Mouse (Mus musculus) forebrain, embryonic 15.5 days (tissue): ENCODE data around the gene Gm42688. TPM values are rescaled to one million over a fixed set of nuclear protein-coding genes. Genes with fewer than 3 reads are reported as not detected.

Experiments
- ATAC-seq: fragments of 200-750 bp; cut with Nextera tagmentation; replicated peaks from 2 replicates; pipeline ENCODE4 v1.8.0; 2017; ENCODE audit warnings: mild to moderate bottlenecking, moderate TSS enrichment, moderate library complexity
- H3K27ac ChIP-seq: fragments of 300-500 bp; sonication (generic); replicated peaks from 2 replicates; pipeline ENCODE4 v1.5.1; 2015; ENCODE audit warnings: mild to moderate bottlenecking, inconsistent platforms
- H3K27me3 ChIP-seq: fragments of 300-500 bp; sonication (generic); 2 replicates; pipeline ENCODE4 v1.6.1; 2015; ENCODE audit warnings: inconsistent platforms
- H3K36me3 ChIP-seq: fragments of 300-500 bp; sonication (generic); 2 replicates; pipeline ENCODE4 v1.6.1; 2015; ENCODE audit warnings: mild to moderate bottlenecking, inconsistent platforms
- H3K4me1 ChIP-seq: fragments of 300-500 bp; sonication (generic); 2 replicates; pipeline ENCODE4 v1.6.1; 2015; ENCODE audit warnings: inconsistent platforms
- H3K4me2 ChIP-seq: fragments of 300-500 bp; sonication (generic); replicated peaks from 2 replicates; pipeline ENCODE4 v1.6.1; 2015; ENCODE audit warnings: mild to moderate bottlenecking, inconsistent platforms
- H3K4me3 ChIP-seq: fragments of 300-500 bp; sonication (generic); 2 replicates; pipeline ENCODE4 v1.5.1; 2015; ENCODE audit warnings: mild to moderate bottlenecking, inconsistent platforms
- H3K9ac ChIP-seq: fragments of 300-500 bp; sonication (generic); replicated peaks from 2 replicates; pipeline ENCODE4 v1.6.1; 2015; ENCODE audit warnings: mild to moderate bottlenecking, inconsistent platforms
- H3K9me3 ChIP-seq: fragments of 300-500 bp; sonication (generic); 2 replicates; pipeline ENCODE4 v1.6.1; 2016; ENCODE audit warnings: inconsistent platforms
- WGBS: fragments of 180-500 bp; shearing (Covaris S2); methylation state at CpG from one replicate; pipeline ENCODE4 v1.1.7; 2015; ENCODE audit warnings: mixed read lengths; 5-methylcytosine and 5-hydroxymethylcytosine counted together
- polyA plus RNA-seq: library from polyadenylated mRNA; unstranded; fragments of >200 nt; fragmentation: Nextera tagmentation; extraction: Ambion mirVana; gene quantifications from 2 replicates; pipeline ENCODE4 v1.2.1, GENCODE M21; 2015

Gm42688 gene
- polyA plus RNA-seq, 1 experiment from 2014 or later: 4.3 TPM

- peaks cover 95% of the 10 kb centered on the region for H3K27me3 ChIP-seq
- no peaks in the 10 kb centered on the region for H3K9me3 ChIP-seq
- WGBS: 1% methylated on average over 67 of the region's 69 CpGs
- H3K36me3 ChIP-seq: no peaks in the 10 kb centered on the region
- H3K27ac ChIP-seq: no peak overlapping the region
- no peak overlapping the region; the same call in 1 of the 2 replicates for H3K4me2 ChIP-seq
- peak overlapping the region; percentile 2; the same call in 1 of the 2 replicates for H3K4me3 ChIP-seq
- H3K4me1 ChIP-seq: peaks cover 21% of the 10 kb centered on the region
- H3K9ac ChIP-seq: no peak overlapping the region
- ATAC-seq: peak; percentile 14; the same call in 1 of the 2 replicates
Observed at GRCm38 (mm10) chr6:83069488-83070246, 31.8 kb upstream of the Gm42688 start.

- Histone ChIP-seq H3K36me3 (no peaks in the 10 kb centered on the region), H3K4me1 (peaks cover 21% of the 10 kb centered on the region), H3K9ac (no peak within 1 kb of the TSS), H3K27ac (no peak within 1 kb of the TSS), H3K4me3 (peak within 1 kb of the TSS; percentile 11), H3K4me2 (no peak within 1 kb of the TSS; the same call in 1 of the 2 replicates), H3K9me3 (no peaks in the 10 kb centered on the region), H3K27me3 (peaks cover 95% of the 10 kb centered on the region)
- ATAC-seq: no peak
- 0% methylated on average over 10 of the region's 10 CpGs for WGBS
Observed at GRCm38 (mm10) chr6:83070247-83070310, 31.3 kb upstream of the Gm42688 start, which contains the start of gene Tlx2. Tlx2 (minus strand) TSS chr6:83070293.

- Histone ChIP-seq H3K27ac (no peak overlapping the region), H3K9ac (no peak overlapping the region), H3K36me3 (no peaks in the 10 kb centered on the region), H3K27me3 (peaks cover 95% of the 10 kb centered on the region), H3K4me1 (peaks cover 21% of the 10 kb centered on the region), H3K9me3 (no peaks in the 10 kb centered on the region), H3K4me3 (no peak overlapping the region), H3K4me2 (no peak overlapping the region; the same call in 1 of the 2 replicates)
- WGBS: under 1% methylated on average over 58 of the region's 58 CpGs
- ATAC-seq: no peak
Observed at GRCm38 (mm10) chr6:83070311-83071219, 30.9 kb upstream of the Gm42688 start.

- H3K4me2 ChIP-seq: no peak overlapping the region
- ATAC-seq: no peak; the same call in 1 of the 2 replicates
- H3K27ac ChIP-seq: no peak overlapping the region
- under 1% methylated on average over 23 of the region's 24 CpGs for WGBS
- H3K9me3 ChIP-seq: no peaks in the 10 kb centered on the region
- H3K27me3 ChIP-seq: peaks cover 95% of the 10 kb centered on the region
- no peaks in the 10 kb centered on the region for H3K36me3 ChIP-seq
- no peak overlapping the region for H3K4me3 ChIP-seq
- H3K9ac ChIP-seq: no peak overlapping the region
- H3K4me1 ChIP-seq: peaks cover 21% of the 10 kb centered on the region
Observed at GRCm38 (mm10) chr6:83071220-83071619, 30.2 kb upstream of the Gm42688 start.

GRCm38 (mm10) chr6:83074979-83075378, 26.4 kb upstream of the Gm42688 start:
- Histone ChIP-seq H3K9me3 (no peaks in the 10 kb centered on the region), H3K9ac (no peak overlapping the region), H3K27ac (no peak overlapping the region), H3K4me3 (no peak overlapping the region), H3K4me1 (peaks cover 31% of the 10 kb centered on the region), H3K4me2 (no peak overlapping the region), H3K36me3 (no peaks in the 10 kb centered on the region), H3K27me3 (peaks cover 65% of the 10 kb centered on the region)
- ATAC-seq: no peak
- 22% methylated on average over 2 of the region's 2 CpGs for WGBS

- peak within 1 kb of the TSS; percentile 92 for H3K27ac ChIP-seq
- H3K4me1 ChIP-seq: peaks cover 22% of the 10 kb centered on the region
- peaks cover 47% of the 10 kb centered on the region for H3K27me3 ChIP-seq
- peak within 1 kb of the TSS; percentile 97 for H3K4me2 ChIP-seq
- H3K9me3 ChIP-seq: no peaks in the 10 kb centered on the region
- ATAC-seq: peak; percentile 78
- peak within 1 kb of the TSS; percentile 80 for H3K4me3 ChIP-seq
- H3K36me3 ChIP-seq: peaks cover 10% of the 10 kb centered on the region
- WGBS: under 1% methylated on average over 54 of the region's 54 CpGs
- peak within 1 kb of the TSS; percentile 83 for H3K9ac ChIP-seq
Observed at GRCm38 (mm10) chr6:83077630-83078323, 23.6 kb upstream of the Gm42688 start, which contains the start of gene Pcgf1. Pcgf1 (plus strand) TSS chr6:83077869.

GRCm38 (mm10) chr6:83078324-83078858, 23.0 kb upstream of the Gm42688 start:
- H3K4me1 ChIP-seq: peaks cover 22% of the 10 kb centered on the region
- H3K27me3 ChIP-seq: peaks cover 49% of the 10 kb centered on the region
- ATAC-seq: peak; percentile 93
- under 1% methylated on average over 46 of the region's 46 CpGs for WGBS
- peak overlapping the region; percentile 83 for H3K9ac ChIP-seq
- peak overlapping the region; percentile 80 for H3K4me3 ChIP-seq
- peak overlapping the region; percentile 92 for H3K27ac ChIP-seq
- peak overlapping the region; percentile 77 for H3K4me2 ChIP-seq
- peaks cover 10% of the 10 kb centered on the region for H3K36me3 ChIP-seq
- H3K9me3 ChIP-seq: no peaks in the 10 kb centered on the region

- H3K36me3 ChIP-seq: peaks cover 10% of the 10 kb centered on the region
- no peak overlapping the region for H3K27ac ChIP-seq
- no peaks in the 10 kb centered on the region for H3K9me3 ChIP-seq
- H3K4me3 ChIP-seq: no peak overlapping the region
- H3K9ac ChIP-seq: no peak overlapping the region
- H3K4me1 ChIP-seq: peaks cover 22% of the 10 kb centered on the region
- H3K4me2 ChIP-seq: no peak overlapping the region
- ATAC-seq: no peak
- WGBS: 97% methylated on average over 5 of the region's 5 CpGs
- peaks cover 49% of the 10 kb centered on the region for H3K27me3 ChIP-seq
Observed at GRCm38 (mm10) chr6:83080210-83080609, 21.2 kb upstream of the Gm42688 start.

GRCm38 (mm10) chr6:83083497-83083896, 17.9 kb upstream of the Gm42688 start:
- H3K27ac ChIP-seq: no peak overlapping the region
- H3K9me3 ChIP-seq: no peaks in the 10 kb centered on the region
- H3K27me3 ChIP-seq: peaks cover 63% of the 10 kb centered on the region
- no peak overlapping the region for H3K9ac ChIP-seq
- no peak overlapping the region for H3K4me3 ChIP-seq
- ATAC-seq: no peak
- H3K4me1 ChIP-seq: peaks cover 23% of the 10 kb centered on the region
- H3K4me2 ChIP-seq: no peak overlapping the region
- H3K36me3 ChIP-seq: peaks cover 10% of the 10 kb centered on the region
- 14% methylated on average over 5 of the region's 5 CpGs for WGBS

GRCm38 (mm10) chr6:83084477-83084876, 16.9 kb upstream of the Gm42688 start:
- no peak overlapping the region for H3K4me3 ChIP-seq
- 6% methylated on average over 6 of the region's 6 CpGs for WGBS
- ATAC-seq: no peak
- H3K27me3 ChIP-seq: peaks cover 71% of the 10 kb centered on the region
- H3K9me3 ChIP-seq: no peaks in the 10 kb centered on the region
- H3K4me1 ChIP-seq: peaks cover 15% of the 10 kb centered on the region
- no peak overlapping the region for H3K27ac ChIP-seq
- no peak overlapping the region for H3K4me2 ChIP-seq
- peaks cover 10% of the 10 kb centered on the region for H3K36me3 ChIP-seq
- H3K9ac ChIP-seq: no peak overlapping the region

GRCm38 (mm10) chr6:83086121-83087035, 15.0 kb upstream of the Gm42688 start, which contains the start of gene Lbx2:
Lbx2 (plus strand) TSS chr6:83086367.
- Histone ChIP-seq H3K9me3 (no peaks in the 10 kb centered on the region), H3K4me3 (no peak within 1 kb of the TSS), H3K4me2 (no peak within 1 kb of the TSS), H3K9ac (no peak within 1 kb of the TSS), H3K27ac (no peak within 1 kb of the TSS), H3K36me3 (peaks cover 4% of the 10 kb centered on the region), H3K4me1 (peaks cover 7% of the 10 kb centered on the region), H3K27me3 (peaks cover 86% of the 10 kb centered on the region)
- no peak for ATAC-seq
- WGBS: 1% methylated on average over 42 of the region's 42 CpGs
